Mouse (Mus musculus): Measurements from ENCODE around the gene Tmem159.

DNA sequence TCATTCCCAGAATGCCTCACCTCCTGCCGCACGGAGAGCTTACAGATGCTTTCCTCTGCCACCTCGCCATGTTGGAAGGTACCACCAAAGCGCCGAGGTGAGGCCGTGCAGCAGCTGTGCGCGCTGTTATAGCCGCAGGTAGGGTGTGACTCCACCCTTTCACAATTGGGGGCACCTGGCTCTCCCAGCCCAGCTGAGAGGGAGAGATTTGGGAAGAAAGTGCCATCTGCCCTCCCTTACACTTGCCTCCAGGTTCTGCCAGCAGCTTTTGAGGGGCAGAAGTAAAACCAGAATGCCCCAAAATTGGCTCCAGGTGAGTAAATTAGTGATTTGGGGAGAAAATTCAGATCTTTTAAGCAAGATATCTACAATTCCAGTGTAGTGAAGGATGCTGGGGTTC is 43.0 kb downstream of the Tmem159 start, which contains the start of gene Zp2:
- TF ChIP-seq POLR2A (IDR thresholded peaks at IDR 0.05; ENCODE audit: borderline replicate concordance, extremely low read depth, insufficient read depth, insufficient read length, poor library complexity, severe bottlenecking) (no peak), CTCF (IDR thresholded peaks at IDR 0.05; ENCODE audit: borderline replicate concordance, extremely low read depth, insufficient read depth, insufficient read length) (no peak)

Data from brain, embryonic 14.5 days (tissue).